Mouse (Mus musculus): ENCODE data around the gene Itm2c. TPM values are rescaled to one million over a fixed set of nuclear protein-coding genes. Genes with fewer than 3 reads are reported as not detected.

The Itm2c gene
- total RNA-seq (2015) (32.8 and 32.9 TPM in 2 replicates), total RNA-seq (2017) (77.9 and 83.6 TPM in 2 replicates)

DNA sequence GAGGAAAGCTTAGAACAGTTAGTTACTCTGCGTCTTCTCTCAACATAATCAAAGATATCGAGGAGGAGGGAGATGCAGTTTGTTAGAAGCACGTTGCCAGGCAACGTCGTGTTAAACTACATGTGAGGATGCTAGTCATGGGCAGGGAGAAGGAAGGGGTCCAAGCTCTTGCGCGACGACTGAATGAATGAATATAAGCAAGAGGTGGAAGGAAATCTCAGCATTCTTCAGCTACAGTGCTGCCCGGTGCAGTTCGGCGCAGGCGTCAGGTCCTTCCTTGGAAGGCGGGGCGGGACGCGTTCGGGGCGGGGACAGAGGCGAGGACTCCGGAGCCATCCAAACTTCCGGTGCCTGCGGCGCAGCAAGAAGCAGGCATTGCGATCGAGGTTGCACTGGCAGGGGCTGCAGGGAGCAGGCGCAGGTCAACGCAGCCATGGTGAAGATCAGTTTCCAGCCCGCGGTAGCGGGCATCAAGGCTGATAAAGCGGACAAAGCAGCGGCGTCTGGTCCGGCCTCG is at the start of gene Itm2c:
Itm2c (plus strand) TSS at position 51 of the 517 bp plus-strand sequence.
- peak; percentile 65 for ATAC-seq (ENCODE audit: poor library complexity, severe bottlenecking)

DNA sequence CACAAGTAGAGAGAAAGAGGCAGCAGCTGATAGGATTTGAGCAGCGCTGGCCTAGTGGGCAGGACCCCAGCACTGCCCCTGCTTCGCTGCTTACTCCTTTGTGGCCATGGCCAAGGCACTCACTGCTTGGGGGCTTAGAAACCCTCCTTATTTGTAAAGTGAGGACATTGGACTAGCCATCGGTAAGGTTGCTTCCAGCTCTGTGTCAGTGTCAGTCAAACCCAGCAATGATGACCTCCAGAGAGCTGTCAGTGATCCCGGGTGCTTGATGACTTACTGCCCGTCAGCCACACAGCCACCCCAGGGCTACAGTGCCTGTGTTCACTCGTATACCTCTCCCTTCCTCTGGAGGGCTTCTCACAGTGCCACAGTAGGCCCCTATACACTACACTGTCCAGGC is 49.1 kb upstream of the Itm2c start:
- no peak for ATAC-seq (ENCODE audit: poor library complexity, severe bottlenecking)

DNA sequence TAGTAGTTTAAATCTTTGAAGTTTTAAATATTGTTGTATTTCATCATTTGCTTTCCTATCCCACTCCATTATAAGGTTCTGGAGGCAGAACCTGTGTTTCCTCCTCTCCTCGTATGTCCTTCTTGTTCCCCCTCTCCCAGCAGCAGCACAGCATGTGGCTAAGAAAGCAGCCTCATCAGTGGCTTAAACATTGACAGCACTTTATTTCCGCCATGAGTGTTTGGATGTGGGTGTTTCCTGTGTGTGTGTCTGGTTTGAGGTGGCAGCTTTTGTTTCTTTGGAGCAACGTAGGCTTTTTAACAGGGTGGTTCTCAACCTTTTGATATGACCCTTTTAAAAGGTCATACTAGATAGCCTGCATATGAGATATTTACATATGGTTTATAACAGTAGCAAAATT is 48.6 kb upstream of the Itm2c start:
- ATAC-seq (ENCODE audit: poor library complexity, severe bottlenecking) = no peak

DNA sequence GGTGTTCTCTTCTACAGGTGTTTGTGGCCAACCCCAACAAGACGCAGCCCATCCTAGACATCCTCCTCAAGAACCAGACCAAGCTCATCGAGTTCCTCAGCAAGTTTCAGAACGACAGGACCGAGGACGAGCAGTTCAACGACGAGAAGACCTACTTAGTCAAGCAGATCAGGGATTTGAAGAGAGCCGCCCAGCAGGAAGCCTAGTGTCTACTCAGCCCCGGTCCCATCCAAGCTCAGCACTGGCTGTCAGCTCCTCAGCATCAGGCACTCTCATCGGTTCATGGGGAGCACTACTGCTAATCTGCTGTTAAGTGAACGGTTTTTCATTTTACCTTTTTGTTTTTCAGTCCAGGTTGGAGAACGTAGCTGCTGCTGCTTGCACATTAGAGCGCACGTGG is 45.1 kb upstream of the Itm2c start:
- ATAC-seq (ENCODE audit: poor library complexity, severe bottlenecking) = no peak

DNA sequence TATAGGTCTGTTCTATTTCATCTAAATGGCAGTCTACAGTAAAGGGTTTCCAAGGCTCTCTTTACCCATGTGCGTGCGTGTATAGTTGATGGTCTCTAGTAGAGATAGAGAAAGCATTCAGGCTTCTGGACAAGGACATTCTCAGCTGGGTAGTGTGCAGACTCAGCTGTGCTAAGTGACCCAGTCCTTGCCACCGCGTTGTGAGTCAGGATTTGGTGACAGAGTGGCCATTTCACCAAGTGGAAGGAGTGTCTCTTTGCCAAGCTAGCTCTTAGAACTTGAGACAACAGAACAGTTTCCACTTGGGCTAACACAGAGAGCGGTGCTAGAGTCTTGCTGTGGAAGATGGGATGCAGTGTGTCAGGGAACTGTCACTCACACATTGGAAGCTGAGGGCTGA is 43.2 kb upstream of the Itm2c start:
- ATAC-seq (ENCODE audit: poor library complexity, severe bottlenecking) = no peak

DNA sequence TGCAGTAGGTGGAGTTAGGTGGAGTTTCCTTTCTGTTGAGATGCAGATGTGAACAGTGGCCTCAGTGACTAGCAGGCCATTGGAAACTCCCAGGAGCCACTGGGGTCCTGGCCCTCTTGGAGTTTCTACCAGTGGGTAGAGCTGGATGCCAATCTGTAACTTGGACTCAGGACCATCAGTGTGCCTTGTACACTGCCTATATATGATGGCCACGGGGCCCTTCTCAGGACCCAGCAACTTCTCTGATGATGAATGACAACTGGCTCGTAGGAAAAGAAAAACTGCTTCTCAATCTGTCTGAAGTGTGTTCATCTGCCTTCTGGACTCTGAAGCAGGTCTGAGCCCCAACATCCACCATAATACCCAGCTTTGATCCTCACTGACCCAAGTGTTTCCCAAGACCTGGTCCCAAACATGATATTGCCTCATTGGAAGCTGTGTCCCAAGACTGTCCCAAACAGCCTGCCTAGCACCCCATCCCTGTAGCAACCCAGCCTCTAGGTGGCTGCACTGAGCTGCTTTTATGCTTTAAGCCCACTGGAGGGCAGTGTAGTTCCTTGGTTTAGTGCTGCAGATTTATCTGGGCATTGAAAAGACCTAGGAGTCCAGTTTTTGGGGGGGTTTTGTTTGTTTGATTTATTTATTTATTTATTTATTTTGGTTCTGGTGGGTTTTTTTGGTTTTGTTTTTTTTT is 40.9 kb upstream of the Itm2c start:
- peak; percentile 98 for ATAC-seq (ENCODE audit: poor library complexity, severe bottlenecking)

DNA sequence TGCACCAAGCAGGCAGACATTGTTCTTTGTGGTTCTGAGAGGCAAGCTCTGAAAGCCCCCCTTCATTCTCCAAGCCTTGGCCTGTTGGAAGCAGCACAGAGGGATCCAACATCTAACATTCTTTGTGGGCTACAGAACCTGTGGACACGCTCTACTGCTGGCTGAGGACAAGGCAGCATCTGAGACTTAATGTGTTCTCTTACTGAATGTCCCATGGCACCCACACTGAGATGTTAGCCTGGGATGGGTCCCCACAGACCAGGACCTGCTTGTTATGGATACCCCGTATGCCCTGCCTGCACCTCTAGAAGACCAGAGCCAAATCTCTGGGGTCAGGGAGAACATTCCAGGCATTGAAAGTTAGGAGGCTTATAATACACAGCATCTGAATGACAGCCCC is 40.2 kb upstream of the Itm2c start:
- ATAC-seq (ENCODE audit: poor library complexity, severe bottlenecking) = no peak

DNA sequence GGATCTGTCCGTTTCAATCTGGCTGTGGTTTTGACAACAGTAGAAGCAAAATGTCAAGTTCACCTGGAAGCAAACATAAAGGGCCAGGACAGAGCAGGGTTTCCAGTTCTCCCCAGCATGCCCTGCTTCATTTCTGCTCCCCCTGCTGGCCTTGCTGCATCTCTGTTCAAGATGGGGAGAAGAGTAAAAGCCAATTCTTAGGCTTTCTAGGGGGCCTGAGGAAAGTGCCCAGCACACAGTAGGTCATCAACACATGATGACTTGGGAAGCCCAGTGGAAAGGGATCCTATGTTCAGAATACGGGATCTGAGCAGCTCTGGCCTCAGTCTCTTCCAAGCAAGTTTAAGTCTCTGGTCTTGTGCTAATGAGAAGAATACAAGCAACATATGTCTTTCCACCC is 39.6 kb upstream of the Itm2c start:
- ATAC-seq (ENCODE audit: poor library complexity, severe bottlenecking) = no peak

DNA sequence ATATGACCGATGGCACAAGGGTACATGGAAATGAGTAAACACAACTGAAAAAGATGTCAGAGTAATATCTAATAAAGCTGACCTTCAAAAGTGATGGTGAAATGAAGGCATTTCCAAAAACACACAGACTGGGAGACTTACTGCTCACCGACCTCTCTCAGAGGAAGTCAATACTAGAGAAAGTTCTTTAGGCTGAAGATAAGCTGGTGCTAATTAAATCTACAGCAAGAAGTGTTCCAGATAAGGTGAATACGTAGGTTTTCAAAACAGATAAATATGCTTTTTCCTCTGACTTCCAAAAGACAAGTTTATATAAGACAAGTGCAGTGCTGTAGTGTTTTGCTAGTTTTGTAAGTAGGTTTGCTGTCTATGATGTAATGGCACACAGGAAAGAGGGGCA is 37.8 kb upstream of the Itm2c start:
- no peak for ATAC-seq (ENCODE audit: poor library complexity, severe bottlenecking)

DNA sequence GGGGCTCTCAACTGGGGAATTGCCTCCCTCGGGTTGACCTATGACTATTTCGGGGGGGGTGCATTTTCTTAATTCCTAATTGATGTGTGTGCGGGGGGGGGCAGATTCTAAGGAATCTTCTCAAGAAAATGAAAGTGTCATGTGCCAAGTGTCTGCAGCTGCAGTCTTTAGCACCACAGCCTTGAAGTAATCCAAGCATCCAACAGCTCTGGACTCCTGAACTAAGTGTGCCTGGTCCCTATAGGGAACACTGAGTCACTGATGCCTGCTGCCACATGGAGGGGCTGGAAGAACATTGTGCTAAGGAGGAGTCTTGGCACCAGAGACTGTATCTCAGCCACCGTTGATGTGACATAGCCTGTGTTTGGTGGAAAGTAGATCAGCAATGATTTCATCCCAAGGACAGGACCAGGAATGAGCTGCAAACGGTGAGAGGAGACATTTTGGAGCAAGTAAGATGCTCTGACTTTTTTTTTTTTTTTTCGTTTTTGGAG is 36.8 kb upstream of the Itm2c start:
- ATAC-seq (ENCODE audit: poor library complexity, severe bottlenecking) = no peak

DNA sequence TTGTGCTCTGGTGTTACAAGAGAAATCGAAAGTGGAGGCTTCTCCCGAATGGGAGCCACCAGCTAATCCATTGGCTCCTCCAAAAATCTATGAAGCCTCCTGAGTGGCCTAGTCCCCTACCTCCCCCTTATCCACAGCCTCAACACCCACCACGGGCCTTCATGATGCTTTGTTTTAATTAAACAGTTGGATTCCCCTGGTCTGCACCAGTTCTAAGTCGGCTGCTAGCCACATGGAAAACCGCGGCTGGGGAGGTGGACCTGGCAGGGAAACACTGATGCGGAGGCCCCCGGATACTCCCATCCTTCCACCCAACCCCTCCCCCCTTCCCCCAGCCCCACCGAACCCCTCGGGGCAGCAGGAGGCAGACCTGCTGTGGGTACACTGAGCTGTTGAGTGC is 29.7 kb upstream of the Itm2c start:
- ATAC-seq (ENCODE audit: poor library complexity, severe bottlenecking) = no peak

DNA sequence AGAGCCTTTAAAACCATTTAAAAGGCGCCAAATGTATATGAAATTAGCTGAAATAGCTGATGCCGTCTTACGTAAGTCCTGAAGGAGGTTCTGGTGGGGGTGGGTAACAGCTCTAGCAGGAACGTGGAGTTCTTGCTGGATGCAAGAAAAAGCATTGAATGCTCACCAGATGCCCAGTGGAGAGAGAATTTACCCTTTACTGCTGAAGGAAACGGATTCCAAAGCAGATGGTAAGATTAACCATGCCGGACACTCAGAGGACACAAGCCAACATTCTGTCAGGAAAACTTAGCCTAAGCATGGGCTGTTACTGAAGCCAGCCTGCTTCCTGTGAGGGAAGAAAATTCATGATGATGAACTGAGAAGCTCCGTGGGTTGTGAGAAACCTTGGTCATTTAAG is 24.1 kb upstream of the Itm2c start:
- ATAC-seq (ENCODE audit: poor library complexity, severe bottlenecking) = no peak

DNA sequence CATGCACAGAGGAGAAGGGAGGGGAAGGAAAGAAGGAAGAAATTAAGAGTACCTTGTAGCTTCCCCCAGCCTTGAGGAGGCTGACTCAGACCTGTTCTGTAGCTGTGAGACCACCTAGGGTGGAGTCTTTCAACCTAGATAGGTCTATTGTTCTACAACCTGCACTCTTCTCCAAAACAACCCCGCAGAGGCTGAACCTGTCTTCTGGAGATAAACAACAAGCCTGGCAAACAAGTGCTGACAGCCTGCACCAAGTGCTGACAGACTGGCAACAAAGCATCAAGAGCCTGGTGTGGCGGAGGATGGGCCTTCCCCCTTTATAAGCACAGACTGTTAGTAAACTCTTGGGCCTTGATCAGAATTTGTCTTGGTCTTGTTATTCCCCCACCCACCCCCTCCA is 23.5 kb upstream of the Itm2c start:
- ATAC-seq (ENCODE audit: poor library complexity, severe bottlenecking) = no peak

DNA sequence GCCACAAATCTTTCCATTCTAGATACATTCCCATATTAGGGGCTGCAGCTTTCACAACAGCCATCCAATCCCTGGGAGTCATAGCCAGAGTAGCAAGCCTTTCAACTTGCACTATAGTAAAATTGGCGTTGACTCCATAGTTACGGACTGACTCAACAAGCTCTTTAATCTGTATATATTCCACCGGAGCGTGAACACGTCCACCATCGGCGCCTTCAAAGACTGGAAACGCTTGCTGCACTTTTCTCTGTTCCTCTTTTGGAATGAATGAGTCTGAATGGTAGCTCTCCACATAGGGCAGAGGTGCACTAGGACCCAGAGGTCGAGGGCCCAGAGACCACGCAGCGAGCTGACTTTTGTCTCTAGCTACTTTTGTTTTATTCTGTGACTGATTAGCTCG is 12.1 kb upstream of the Itm2c start:
- no peak for ATAC-seq (ENCODE audit: poor library complexity, severe bottlenecking)

DNA sequence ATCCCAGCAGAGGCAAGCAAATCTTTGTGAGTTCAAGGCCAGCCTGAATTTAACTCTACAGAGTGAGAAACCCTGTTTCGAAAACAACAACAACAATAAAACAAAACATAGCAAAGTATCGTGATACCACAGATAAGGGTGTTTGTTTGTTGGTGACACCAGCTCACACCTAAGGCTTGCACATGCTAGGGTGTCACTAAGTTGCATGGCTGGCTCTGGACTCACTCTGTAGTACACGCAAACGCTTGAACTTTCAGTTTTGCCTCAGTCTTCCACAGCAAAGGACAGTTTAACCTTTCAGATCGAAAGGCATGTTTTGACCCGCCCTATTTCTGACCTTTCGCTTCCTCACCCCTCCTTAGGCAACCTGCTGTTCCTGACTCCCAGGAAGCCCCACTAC is 6.9 kb upstream of the Itm2c start:
- ATAC-seq (ENCODE audit: poor library complexity, severe bottlenecking) = no peak

DNA sequence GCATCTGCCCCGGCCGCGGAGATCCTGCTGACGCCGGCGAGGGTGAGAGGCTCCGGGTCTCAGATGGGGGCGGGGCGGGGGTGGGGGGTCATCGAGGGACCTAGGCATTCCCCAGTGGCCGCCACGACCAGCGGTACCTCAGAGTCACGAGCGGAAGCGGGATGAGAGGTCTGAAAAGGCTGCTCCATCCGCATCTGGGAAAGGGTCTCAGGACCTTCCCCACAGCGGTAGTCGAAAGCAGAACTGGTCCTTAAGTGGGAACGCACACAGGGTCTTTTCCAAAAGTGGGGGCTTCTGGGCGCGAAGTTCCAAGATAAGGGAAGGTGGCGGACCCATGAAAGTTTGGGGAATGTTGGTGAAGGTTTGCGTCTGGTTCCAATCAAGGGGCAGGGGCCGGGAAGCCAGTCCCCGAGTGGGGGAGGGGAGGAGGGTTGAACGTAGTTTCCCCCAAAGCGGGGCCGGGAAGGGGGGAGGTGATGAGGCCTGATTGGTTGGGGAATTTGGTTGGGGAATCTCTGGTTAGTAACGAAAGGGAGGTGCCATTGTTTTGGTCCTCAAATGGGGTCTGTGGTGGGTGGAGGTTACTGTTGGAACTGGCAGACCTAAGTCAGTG is 773 bp downstream of the Itm2c start:
- 0 out of 2 replicates have a peak, but pooled peaks have one; percentile 0 for ATAC-seq (ENCODE audit: poor library complexity, severe bottlenecking)

DNA sequence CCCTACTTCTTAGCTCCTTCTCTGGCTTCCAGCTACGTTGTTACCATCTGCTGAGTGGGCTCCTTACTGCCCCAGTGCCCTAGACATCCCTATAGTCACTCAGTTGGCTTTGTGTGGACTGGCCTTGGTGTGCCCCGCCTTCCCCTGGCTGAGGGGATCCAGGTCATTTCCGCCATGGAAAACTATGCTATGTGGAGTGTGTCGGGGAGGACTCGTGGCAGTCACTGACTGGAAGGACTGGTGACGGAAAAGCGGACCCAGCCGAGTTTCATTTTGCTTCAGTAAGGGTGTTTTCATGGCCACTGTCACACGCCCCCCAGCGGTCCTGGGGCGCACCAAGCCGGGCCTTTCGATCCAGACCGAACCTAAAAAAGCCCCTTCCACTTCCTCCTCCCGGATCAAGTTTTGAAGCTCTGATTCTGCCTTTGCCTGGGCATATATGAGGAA is 1.3 kb downstream of the Itm2c start:
- ATAC-seq (ENCODE audit: poor library complexity, severe bottlenecking) = peak; percentile 79

DNA sequence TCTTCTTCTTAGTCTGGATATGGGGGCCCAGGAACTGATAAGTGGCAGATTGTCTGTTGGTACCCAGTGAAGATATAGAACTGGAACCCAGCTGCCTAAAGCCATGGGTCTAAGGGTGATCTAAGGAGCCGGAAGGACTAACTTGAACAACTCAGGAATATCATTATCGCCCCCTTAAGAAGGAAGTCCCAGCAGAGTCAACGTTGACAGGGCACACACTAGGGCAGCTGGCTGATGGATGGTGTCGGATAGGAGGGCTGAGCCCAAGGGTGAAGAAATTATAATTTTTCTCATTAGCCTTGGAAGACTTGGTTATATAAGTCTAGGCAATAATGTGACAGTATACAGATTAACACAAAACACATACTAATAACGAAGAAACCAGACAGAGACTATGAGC is 2.0 kb downstream of the Itm2c start:
- ATAC-seq (ENCODE audit: poor library complexity, severe bottlenecking) = no peak

DNA sequence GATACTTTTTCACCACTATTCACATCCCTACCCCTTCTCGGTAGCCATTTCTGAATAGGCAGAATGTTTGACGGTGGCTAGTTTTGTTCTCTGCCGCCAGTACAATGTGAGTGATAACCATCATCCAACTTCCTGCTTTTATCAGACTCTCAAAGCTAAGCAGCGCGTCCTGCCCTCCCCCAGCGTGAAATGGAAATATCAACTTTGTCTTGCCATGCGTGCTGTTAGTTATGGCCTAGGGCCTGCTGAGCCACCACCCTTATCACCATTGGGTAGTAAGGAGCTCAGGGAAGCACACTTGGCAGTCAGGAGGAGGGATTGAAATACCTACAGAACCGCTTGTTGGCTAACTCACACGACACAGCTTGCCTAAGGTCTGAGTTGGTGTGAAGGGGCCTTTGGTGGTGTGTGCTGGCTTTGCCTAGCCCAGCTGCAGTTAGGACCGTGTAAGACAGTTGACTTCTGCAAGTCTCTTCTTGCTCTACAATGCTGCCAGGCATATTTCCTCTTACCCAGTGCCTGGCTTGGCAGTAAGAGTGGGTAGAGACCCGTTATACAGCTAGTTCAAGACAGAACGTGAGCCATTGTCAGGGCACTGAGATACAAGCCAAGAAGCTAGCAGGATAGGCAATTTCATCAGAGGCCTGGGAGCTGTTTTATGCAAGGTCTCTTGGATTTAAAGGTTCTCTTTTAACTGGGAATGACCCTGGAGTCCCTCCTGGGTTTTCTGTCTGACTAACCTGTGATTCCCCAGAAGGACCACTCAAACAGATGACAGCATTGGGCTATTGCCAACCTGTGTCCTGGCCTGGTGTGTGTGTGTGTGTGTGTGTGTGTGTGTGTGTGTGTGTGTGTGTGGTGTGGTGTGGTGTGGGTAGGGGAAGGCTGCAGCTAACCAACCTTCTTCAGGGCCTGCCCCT is 3.0 kb downstream of the Itm2c start:
- 0 out of 2 replicates have a peak, but pooled peaks have one; percentile 5 for ATAC-seq (ENCODE audit: poor library complexity, severe bottlenecking)

DNA sequence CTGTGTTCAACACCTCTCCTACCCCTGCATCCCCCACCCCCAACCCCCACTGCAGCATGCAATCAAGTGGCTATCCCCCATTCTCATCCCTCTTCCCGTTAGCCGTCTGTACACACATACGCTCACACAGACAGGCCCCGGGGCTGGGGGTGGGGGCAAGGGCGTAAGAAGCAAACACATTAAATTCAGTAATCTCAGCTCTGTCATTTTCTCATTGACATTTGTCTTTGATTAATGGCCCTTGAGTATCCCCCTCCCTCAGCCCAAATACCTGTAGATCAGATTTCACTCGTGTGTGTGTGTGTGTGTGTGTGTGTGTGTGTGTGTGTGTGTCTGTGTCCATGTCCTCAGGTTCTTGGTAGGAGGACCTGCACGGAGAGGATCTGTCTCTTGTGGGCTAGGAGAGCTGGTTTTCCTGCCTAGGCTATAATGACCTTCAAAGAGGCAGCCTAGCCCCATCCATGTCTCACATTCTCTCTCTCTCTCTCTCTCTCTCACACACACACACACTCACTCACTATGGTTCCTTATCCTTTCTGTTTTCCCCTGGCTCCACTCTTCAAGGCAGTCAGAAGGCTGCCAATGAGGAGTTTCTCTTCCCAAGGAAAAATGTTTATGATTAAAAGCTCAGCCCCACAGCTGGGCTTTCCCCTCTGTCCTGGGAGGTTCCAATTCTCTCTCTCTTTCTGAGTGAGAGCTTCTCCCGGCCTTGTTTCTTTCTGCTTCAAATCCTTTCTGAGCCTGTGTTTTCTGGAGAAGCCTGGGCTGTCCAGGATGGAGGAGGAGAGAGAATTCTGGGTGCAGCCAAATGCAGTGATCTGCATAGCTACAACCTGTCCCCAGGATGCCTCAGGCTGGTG is 4.0 kb downstream of the Itm2c start:
- ATAC-seq (ENCODE audit: poor library complexity, severe bottlenecking) = no peak
